Mouse (Mus musculus): ENCODE data around the gene Slc39a11. TPM values are rescaled to one million over a fixed set of nuclear protein-coding genes. Genes with fewer than 3 reads are reported as not detected.

The Slc39a11 gene
- polyA plus RNA-seq, 1 experiment from 2014 or later: 18.6 TPM

GRCm38 (mm10) chr11:113209220-113209878 is 440.5 kb downstream of the Slc39a11 start:
- no peaks in the 10 kb centered on the region for H3K4me1 ChIP-seq (ENCODE audit: control insufficient read depth, insufficient read depth, low read length)
- no peaks in the 10 kb centered on the region for H3K36me3 ChIP-seq (ENCODE audit: control insufficient read depth, insufficient read depth, low read length)
- no peaks in the 10 kb centered on the region for H3K9me3 ChIP-seq (ENCODE audit: control insufficient read depth, low read depth, low read length)
- H3K9ac ChIP-seq (replicated peaks; ENCODE audit: low read depth, low read length): no peak overlapping the region
- no peak overlapping the region for H3K4me2 ChIP-seq (replicated peaks; ENCODE audit: low read depth, low read length)
- 66% methylated on average over 16 of the region's 16 CpGs for WGBS
- no peaks in the 10 kb centered on the region for H3K27me3 ChIP-seq (ENCODE audit: control insufficient read depth, insufficient read depth, low read length)
- no peak overlapping the region for H3K27ac ChIP-seq (ENCODE audit: low read length)
- no peak overlapping the region for H3K4me3 ChIP-seq (ENCODE audit: low read depth, low read length)
- ATAC-seq (ENCODE audit: insufficient number of reproducible peaks, insufficient read depth, low FRiP score, low read depth): no peak

DNA sequence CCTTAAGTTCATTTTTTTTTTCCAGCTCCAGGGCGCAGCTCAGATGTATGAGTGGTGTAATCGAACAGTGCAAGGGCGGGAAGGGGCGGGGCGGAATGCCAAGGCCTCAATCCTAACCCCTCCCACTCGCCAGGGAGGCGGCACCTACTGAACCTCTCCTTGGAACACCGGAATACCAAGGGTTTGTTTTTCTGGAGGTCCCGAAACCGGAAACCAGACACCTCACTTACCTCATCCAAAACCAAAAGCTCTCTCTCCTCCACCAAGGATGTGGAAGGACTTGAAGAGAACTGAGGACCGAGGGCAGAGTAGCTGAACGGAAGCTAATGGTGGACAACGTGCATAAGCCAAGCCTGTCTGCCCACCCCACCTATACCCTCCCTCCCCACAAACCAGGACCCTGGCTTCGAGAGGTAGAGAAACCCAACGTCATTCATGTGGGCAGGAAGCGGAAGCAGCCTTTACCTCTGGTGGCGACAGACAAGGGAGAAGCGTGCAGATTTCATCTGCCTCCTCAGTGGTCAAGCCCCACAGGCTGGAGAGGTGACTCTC is 441.3 kb downstream of the Slc39a11 start:
- 0 out of 2 replicates have a peak, but pooled peaks have one; percentile 74 for ATAC-seq (ENCODE audit: insufficient number of reproducible peaks, insufficient read depth, low FRiP score, low read depth)
- Histone ChIP-seq H3K36me3 (ENCODE audit: control insufficient read depth, insufficient read depth, low read length) (no peaks in the 10 kb centered on the region), H3K9ac (replicated peaks; ENCODE audit: low read depth, low read length) (no peak overlapping the region), H3K4me3 (ENCODE audit: low read depth, low read length) (no peak overlapping the region), H3K9me3 (ENCODE audit: control insufficient read depth, low read depth, low read length) (no peaks in the 10 kb centered on the region), H3K4me1 (ENCODE audit: control insufficient read depth, insufficient read depth, low read length) (no peaks in the 10 kb centered on the region), H3K4me2 (replicated peaks; ENCODE audit: low read depth, low read length) (no peak overlapping the region), H3K27me3 (ENCODE audit: control insufficient read depth, insufficient read depth, low read length) (no peaks in the 10 kb centered on the region), H3K27ac (ENCODE audit: low read length) (no peak overlapping the region)
- WGBS: 56% methylated on average over 18 of the region's 18 CpGs

GRCm38 (mm10) chr11:113207966-113208365 is 441.9 kb downstream of the Slc39a11 start:
- Histone ChIP-seq H3K27me3 (ENCODE audit: control insufficient read depth, insufficient read depth, low read length) (no peaks in the 10 kb centered on the region), H3K27ac (ENCODE audit: low read length) (no peak overlapping the region), H3K36me3 (ENCODE audit: control insufficient read depth, insufficient read depth, low read length) (no peaks in the 10 kb centered on the region), H3K9ac (replicated peaks; ENCODE audit: low read depth, low read length) (no peak overlapping the region), H3K9me3 (ENCODE audit: control insufficient read depth, low read depth, low read length) (no peaks in the 10 kb centered on the region), H3K4me2 (replicated peaks; ENCODE audit: low read depth, low read length) (no peak overlapping the region), H3K4me1 (ENCODE audit: control insufficient read depth, insufficient read depth, low read length) (no peaks in the 10 kb centered on the region), H3K4me3 (ENCODE audit: low read depth, low read length) (no peak overlapping the region)
- 85% methylated on average over 12 of the region's 14 CpGs for WGBS
- ATAC-seq (ENCODE audit: insufficient number of reproducible peaks, insufficient read depth, low FRiP score, low read depth): no peak

DNA sequence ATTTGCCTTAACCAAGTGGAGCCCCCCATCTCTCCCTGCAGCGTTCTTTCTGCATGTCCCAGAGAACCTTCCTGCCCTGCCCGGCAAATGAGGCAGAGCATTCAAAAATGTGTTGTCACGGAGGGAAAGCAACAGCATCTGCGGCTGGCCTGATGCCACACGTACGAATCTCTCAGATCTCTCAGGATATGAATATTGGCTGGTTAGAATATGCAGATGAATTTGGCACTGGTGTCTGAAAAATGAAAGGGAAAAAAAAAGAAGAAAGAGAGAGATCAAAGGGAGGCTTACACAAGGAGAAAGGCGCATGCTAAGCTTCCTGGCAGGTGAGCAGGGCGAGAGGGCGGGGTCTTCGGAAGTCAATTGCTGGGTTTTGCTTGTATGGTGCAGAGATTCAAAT is 443.8 kb downstream of the Slc39a11 start:
- WGBS: 68% methylated on average over 10 of the region's 10 CpGs

DNA sequence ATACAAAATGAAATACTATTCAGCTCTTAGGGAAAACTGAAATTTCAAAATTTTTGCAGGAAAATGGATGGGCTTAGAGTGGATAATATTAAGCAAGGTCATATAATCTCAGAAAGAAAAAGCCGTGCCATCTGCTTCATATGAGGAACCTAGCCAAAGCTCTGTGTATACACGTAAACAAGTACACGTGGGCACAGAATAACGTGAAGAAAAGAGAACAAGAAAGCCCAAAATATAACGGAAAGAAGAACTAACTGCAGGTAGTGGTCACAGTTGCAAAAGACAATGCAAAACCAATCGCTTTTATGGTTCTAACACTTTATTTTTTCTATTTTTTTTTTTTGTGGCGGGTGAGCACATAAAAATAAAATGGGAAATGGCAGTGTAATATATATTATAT is 446.9 kb downstream of the Slc39a11 start:
- Histone ChIP-seq H3K4me3 (ENCODE audit: low read depth, low read length) (no peak overlapping the region), H3K27me3 (ENCODE audit: control insufficient read depth, insufficient read depth, low read length) (no peaks in the 10 kb centered on the region), H3K9ac (replicated peaks; ENCODE audit: low read depth, low read length) (no peak overlapping the region), H3K4me2 (replicated peaks; ENCODE audit: low read depth, low read length) (no peak overlapping the region), H3K27ac (ENCODE audit: low read length) (no peak overlapping the region), H3K9me3 (ENCODE audit: control insufficient read depth, low read depth, low read length) (no peaks in the 10 kb centered on the region), H3K4me1 (ENCODE audit: control insufficient read depth, insufficient read depth, low read length) (peaks cover 4% of the 10 kb centered on the region; the same call in 1 of the 2 replicates), H3K36me3 (ENCODE audit: control insufficient read depth, insufficient read depth, low read length) (no peaks in the 10 kb centered on the region)
- 85% methylated on average over 7 of the region's 7 CpGs for WGBS
- ATAC-seq (ENCODE audit: insufficient number of reproducible peaks, insufficient read depth, low FRiP score, low read depth): no peak

More for the DNA sequence above, 443.8 kb downstream of the Slc39a11 start:
- no peaks in the 10 kb centered on the region for H3K27me3 ChIP-seq (ENCODE audit: control insufficient read depth, insufficient read depth, low read length)
- H3K4me3 ChIP-seq (ENCODE audit: low read depth, low read length): no peak overlapping the region
- no peaks in the 10 kb centered on the region for H3K9me3 ChIP-seq (ENCODE audit: control insufficient read depth, low read depth, low read length)
- H3K9ac ChIP-seq (replicated peaks; ENCODE audit: low read depth, low read length): no peak overlapping the region
- H3K4me1 ChIP-seq (ENCODE audit: control insufficient read depth, insufficient read depth, low read length): no peaks in the 10 kb centered on the region; the same call in 1 of the 2 replicates
- no peaks in the 10 kb centered on the region for H3K36me3 ChIP-seq (ENCODE audit: control insufficient read depth, insufficient read depth, low read length)
- no peak overlapping the region for H3K27ac ChIP-seq (ENCODE audit: low read length)
- ATAC-seq (ENCODE audit: insufficient number of reproducible peaks, insufficient read depth, low FRiP score, low read depth): no peak
- H3K4me2 ChIP-seq (replicated peaks; ENCODE audit: low read depth, low read length): no peak overlapping the region

DNA sequence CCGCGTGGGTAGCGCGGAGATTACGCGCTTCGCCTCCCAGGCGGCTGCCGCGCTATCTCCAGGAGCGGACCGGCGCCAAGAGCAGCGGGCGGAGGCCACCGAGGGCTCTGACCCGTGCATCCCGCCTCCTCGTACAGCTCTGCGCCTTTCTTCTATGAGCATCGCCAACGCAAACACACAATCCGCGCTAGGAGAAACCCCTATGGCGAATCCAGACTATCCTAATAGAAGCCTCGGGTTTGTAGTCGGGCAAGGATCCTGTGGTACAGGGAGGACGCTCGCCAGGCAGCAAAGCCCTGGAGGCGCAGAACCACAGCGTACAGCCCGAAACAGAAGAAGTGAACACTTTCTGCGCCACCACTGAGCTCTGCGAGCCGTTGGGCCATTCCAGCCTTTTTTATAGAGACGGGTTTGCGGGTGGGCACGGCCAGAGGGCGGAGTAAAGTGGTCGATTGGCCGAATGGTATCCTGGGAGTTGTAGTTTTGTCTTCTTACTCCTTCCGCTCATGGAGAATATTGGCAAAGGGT is 448.3 kb downstream of the Slc39a11 start:
- Histone ChIP-seq H3K4me2 (replicated peaks; ENCODE audit: low read depth, low read length) (peak overlapping the region; percentile 97), H3K4me3 (ENCODE audit: low read depth, low read length) (peak overlapping the region; percentile 67), H3K9me3 (ENCODE audit: control insufficient read depth, low read depth, low read length) (no peaks in the 10 kb centered on the region), H3K4me1 (ENCODE audit: control insufficient read depth, insufficient read depth, low read length) (peaks cover 4% of the 10 kb centered on the region; the same call in 1 of the 2 replicates), H3K27ac (ENCODE audit: low read length) (peak overlapping the region; percentile 67), H3K9ac (replicated peaks; ENCODE audit: low read depth, low read length) (peak overlapping the region; percentile 52), H3K27me3 (ENCODE audit: control insufficient read depth, insufficient read depth, low read length) (no peaks in the 10 kb centered on the region), H3K36me3 (ENCODE audit: control insufficient read depth, insufficient read depth, low read length) (no peaks in the 10 kb centered on the region)
- WGBS: under 1% methylated on average over 42 of the region's 42 CpGs
- ATAC-seq (ENCODE audit: insufficient number of reproducible peaks, insufficient read depth, low FRiP score, low read depth): peak; percentile 89

GRCm38 (mm10) chr11:113200901-113201300 is 449.0 kb downstream of the Slc39a11 start:
- WGBS: 11% methylated on average over 15 of the region's 15 CpGs
- peaks cover 4% of the 10 kb centered on the region; the same call in 1 of the 2 replicates for H3K4me1 ChIP-seq (ENCODE audit: control insufficient read depth, insufficient read depth, low read length)
- peak overlapping the region; percentile 97 for H3K4me2 ChIP-seq (replicated peaks; ENCODE audit: low read depth, low read length)
- no peak overlapping the region for H3K27ac ChIP-seq (ENCODE audit: low read length)
- peak overlapping the region; percentile 67 for H3K4me3 ChIP-seq (ENCODE audit: low read depth, low read length)
- ATAC-seq (ENCODE audit: insufficient number of reproducible peaks, insufficient read depth, low FRiP score, low read depth): no peak
- no peaks in the 10 kb centered on the region for H3K36me3 ChIP-seq (ENCODE audit: control insufficient read depth, insufficient read depth, low read length)
- H3K9ac ChIP-seq (replicated peaks; ENCODE audit: low read depth, low read length): peak overlapping the region; percentile 52
- H3K9me3 ChIP-seq (ENCODE audit: control insufficient read depth, low read depth, low read length): no peaks in the 10 kb centered on the region
- no peaks in the 10 kb centered on the region for H3K27me3 ChIP-seq (ENCODE audit: control insufficient read depth, insufficient read depth, low read length)

- ATAC-seq (ENCODE audit: insufficient number of reproducible peaks, insufficient read depth, low FRiP score, low read depth): no peak
Measured at GRCm38 (mm10) chr11:113198586-113198985, 451.3 kb downstream of the Slc39a11 start.

More at GRCm38 (mm10) chr11:113198586-113198985, 451.3 kb downstream of the Slc39a11 start:
- Histone ChIP-seq H3K4me1 (ENCODE audit: control insufficient read depth, insufficient read depth, low read length) (peaks cover 4% of the 10 kb centered on the region; the same call in 1 of the 2 replicates), H3K4me3 (ENCODE audit: low read depth, low read length) (no peak overlapping the region), H3K27ac (ENCODE audit: low read length) (no peak overlapping the region), H3K27me3 (ENCODE audit: control insufficient read depth, insufficient read depth, low read length) (no peaks in the 10 kb centered on the region), H3K9me3 (ENCODE audit: control insufficient read depth, low read depth, low read length) (no peaks in the 10 kb centered on the region), H3K9ac (replicated peaks; ENCODE audit: low read depth, low read length) (no peak overlapping the region), H3K36me3 (ENCODE audit: control insufficient read depth, insufficient read depth, low read length) (no peaks in the 10 kb centered on the region), H3K4me2 (replicated peaks; ENCODE audit: low read depth, low read length) (no peak overlapping the region; the same call in 1 of the 2 replicates)
- WGBS: 61% methylated on average over 15 of the region's 15 CpGs
